Mouse (Mus musculus): ENCODE measurements around the gene Gm20431. TPM values are rescaled to one million over a fixed set of nuclear protein-coding genes. Genes with fewer than 3 reads are reported as not detected.

Gene Gm20431
- total RNA-seq, 2 experiments from 2014 or later: not detected

GRCm38 (mm10) chr2:167689501-167690218, 28.4 kb upstream of the Gm20431 start, which contains the start of gene Tmem189:
Gene Tmem189 (minus strand): TSS chr2:167689822.
- ATAC-seq (replicated peaks; ENCODE audit: low FRiP score, poor library complexity, severe bottlenecking): no peak

DNA sequence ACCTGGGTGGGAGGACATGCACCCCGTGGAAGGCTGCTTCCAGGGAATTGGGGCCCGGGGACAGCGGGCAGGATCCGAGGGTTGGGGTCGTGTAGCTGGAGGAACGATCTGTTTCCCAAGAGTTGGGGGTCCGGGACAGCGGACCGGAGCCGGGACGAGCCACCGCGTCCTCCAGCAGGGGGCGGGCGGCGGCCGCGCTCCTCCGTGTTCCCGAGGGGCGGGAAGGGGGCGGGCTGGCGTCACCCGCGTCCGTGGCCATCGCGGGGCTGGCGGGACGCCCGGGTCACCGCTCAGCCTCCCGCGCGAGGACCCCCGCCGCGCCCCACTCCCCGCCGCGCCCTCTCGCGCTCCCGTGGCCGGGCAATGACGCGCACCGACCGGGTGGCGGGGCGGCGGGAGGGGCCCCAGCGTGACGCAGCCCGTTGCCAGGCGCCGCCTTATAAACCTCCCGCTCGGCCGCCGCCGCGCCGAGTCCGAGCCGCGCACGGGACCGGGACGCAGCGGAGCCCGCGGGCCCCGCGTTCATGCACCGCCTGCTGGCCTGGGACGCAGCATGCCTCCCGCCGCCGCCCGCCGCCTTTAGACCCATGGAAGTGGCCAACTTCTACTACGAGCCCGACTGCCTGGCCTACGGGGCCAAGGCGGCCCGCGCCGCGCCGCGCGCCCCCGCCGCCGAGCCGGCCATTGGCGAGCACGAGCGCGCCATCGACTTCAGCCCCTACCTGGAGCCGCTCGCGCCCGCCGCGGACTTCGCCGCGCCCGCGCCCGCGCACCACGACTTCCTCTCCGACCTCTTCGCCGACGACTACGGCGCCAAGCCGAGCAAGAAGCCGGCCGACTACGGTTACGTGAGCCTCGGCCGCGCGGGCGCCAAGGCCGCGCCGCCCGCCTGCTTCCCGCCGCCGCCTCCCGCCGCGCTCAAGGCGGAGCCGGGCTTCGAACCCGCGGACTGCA, 27.5 kb upstream of the Gm20431 start, which contains the start of gene Cebpb:
Cebpb (plus strand) TSS at position 418 of the 954 bp plus-strand sequence.
- ATAC-seq (replicated peaks; ENCODE audit: low FRiP score, poor library complexity, severe bottlenecking): peak; percentile 65

- no peak for ATAC-seq (replicated peaks; ENCODE audit: low FRiP score, poor library complexity, severe bottlenecking)
Observed at GRCm38 (mm10) chr2:167688126-167688497, 26.8 kb upstream of the Gm20431 start.

- ATAC-seq (replicated peaks; ENCODE audit: low FRiP score, poor library complexity, severe bottlenecking): no peak
Observed at GRCm38 (mm10) chr2:167687651-167688101, 26.4 kb upstream of the Gm20431 start.

DNA sequence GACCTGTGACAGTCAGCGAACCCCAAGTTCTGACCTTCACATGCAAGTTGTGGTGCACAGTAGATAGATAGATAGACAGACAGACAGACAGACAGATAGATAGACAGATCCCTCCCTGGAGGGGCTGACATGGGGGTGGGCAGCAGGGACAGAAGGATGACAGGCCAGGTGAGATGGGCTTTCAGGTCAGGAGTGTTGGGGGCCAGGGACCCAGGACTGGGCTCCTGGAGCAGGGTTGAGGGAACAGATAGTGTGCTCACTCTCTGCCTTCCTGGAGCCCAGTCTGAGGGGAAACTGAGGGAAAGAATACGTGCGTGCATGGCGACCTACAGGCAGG, 25.9 kb upstream of the Gm20431 start:
- no peak for ATAC-seq (replicated peaks; ENCODE audit: low FRiP score, poor library complexity, severe bottlenecking)

GRCm38 (mm10) chr2:167686382-167687249, 25.3 kb upstream of the Gm20431 start:
- ATAC-seq (replicated peaks; ENCODE audit: low FRiP score, poor library complexity, severe bottlenecking): no peak

- ATAC-seq (replicated peaks; ENCODE audit: low FRiP score, poor library complexity, severe bottlenecking): no peak
Observed at GRCm38 (mm10) chr2:167685865-167686264, 24.6 kb upstream of the Gm20431 start.

DNA sequence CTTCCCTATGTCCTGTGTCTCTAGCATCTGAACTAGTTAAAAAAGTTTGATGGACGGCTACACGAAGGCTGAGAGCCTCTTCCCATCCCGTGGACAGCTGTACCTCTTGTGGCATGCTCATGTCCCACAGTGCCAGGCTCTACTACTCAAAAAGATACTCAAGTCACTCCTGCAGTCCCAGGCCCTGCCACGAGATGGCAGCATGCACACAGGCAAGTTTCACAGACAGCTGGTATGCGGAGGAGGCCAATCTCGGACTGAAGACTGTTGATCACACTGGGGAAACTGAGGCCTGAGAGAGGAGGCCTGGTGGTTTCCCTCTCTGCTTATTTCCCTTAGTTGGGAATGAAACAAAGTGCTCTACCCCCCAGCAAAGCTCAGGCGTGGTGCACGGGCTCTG, 23.8 kb upstream of the Gm20431 start:
- peak; percentile 63 for ATAC-seq (replicated peaks; ENCODE audit: low FRiP score, poor library complexity, severe bottlenecking)

DNA sequence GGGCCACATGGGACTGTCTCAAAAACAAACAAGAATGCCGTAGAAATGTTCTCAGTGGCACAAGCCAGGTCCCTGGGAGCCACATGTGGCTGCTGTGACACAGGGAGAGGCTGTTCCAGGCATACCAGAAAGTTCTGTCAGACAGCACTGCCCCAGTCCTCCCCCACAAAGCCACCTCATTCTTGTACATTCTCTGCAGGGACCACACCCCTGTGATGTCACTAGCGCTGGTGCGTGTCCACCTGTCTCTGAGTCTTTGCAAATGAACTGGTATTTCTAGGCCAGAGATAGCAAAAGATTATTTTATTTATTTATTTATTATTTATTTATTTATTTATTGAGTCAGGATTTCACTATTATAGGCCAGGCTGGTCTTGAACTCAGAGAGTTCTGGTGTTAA, 22.4 kb upstream of the Gm20431 start:
- ATAC-seq (replicated peaks; ENCODE audit: low FRiP score, poor library complexity, severe bottlenecking): no peak

GRCm38 (mm10) chr2:167680657-167681056, 19.4 kb upstream of the Gm20431 start:
- peak; percentile 47 for ATAC-seq (replicated peaks; ENCODE audit: low FRiP score, poor library complexity, severe bottlenecking)

- peak; percentile 81 for ATAC-seq (replicated peaks; ENCODE audit: low FRiP score, poor library complexity, severe bottlenecking)
Observed at GRCm38 (mm10) chr2:167679902-167680430, 18.7 kb upstream of the Gm20431 start.

DNA sequence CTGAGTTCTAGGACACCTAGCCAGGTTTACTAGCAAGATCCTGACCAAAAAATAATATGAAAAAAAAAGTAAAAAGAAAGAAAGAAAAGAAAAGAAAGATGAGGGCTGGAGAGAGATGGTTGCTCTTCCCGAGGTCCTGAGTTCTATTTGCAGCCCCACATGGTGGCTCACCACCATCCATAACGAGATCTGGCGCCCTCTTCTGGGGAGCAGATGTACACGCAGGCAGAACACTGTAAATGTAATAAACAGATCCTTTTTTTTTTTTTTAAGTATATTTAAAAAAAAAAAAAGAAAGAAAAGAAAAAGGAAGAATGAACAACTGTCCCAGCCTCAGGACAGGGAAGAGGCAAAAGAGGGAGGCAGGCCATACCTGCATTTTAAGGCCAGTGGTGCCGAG, 17.3 kb upstream of the Gm20431 start:
- ATAC-seq (replicated peaks; ENCODE audit: low FRiP score, poor library complexity, severe bottlenecking): no peak

GRCm38 (mm10) chr2:167675120-167675909, 14.0 kb upstream of the Gm20431 start:
- peak; percentile 37; the same call in 1 of the 2 replicates for ATAC-seq (replicated peaks; ENCODE audit: low FRiP score, poor library complexity, severe bottlenecking)

- ATAC-seq (replicated peaks; ENCODE audit: low FRiP score, poor library complexity, severe bottlenecking): peak; percentile 88
Observed at GRCm38 (mm10) chr2:167672212-167672685, 11.0 kb upstream of the Gm20431 start.

- no peak for ATAC-seq (replicated peaks; ENCODE audit: low FRiP score, poor library complexity, severe bottlenecking)
Observed at GRCm38 (mm10) chr2:167671101-167671633, 9.9 kb upstream of the Gm20431 start.

DNA sequence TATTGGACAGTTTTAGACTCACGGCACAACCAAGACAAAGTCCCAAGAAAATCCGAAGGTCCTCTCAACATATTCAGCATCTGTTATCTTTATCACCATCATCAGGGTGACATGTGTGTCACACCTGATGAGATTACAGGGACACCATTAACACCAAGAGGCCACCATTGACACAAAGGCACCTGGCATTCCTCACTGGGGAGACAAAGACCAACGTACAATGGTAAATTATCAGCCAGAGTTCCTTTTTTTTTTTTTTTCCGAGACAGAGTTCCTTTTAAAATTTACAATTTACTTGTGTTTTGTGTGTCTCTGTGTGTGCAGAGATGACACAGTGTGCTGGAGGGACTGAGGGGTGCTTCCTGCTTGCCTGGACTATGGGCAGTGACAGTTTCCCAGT, 8.1 kb upstream of the Gm20431 start:
- no peak for ATAC-seq (replicated peaks; ENCODE audit: low FRiP score, poor library complexity, severe bottlenecking)

DNA sequence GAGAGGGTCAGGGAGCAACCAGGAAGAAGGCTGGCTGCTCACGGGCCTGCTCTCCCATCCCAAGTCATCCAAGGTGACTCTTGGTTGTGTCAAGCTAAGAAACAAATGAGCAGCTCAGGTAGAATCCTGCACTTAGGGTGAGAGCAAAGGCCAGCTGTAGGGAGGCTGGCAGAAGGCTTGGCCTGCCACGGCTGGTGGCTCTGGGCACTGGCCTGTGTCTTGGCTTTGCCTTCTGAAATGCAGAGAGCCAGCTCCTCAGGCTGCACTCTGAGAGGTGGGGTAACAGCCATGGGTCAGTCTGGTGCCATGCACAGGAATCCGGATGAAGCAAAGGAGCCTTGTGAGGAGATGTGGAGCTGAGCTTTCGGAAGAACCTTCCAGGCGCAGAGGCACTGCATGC, 7.1 kb upstream of the Gm20431 start:
- ATAC-seq (replicated peaks; ENCODE audit: low FRiP score, poor library complexity, severe bottlenecking): no peak

- no peak for ATAC-seq (replicated peaks; ENCODE audit: low FRiP score, poor library complexity, severe bottlenecking)
Observed at GRCm38 (mm10) chr2:167665972-167666713, 4.8 kb upstream of the Gm20431 start.

Measured in erythroid progenitor cell, adult 5-6 weeks (primary cell).